In genomic region chr2:170209121-170209520, GRCm38 (mm10) we compare ENCODE assay signal across 9 mouse cellular contexts.
DNase-seq lines count a peak whose midpoint lies in the region.
"Had no signal": no experiment of that assay in that cellular context is flagged by ENCODE, and none has a peak within 500 bp of the region (broad histone marks: within the 10 kb centered on the region; RNA-seq: fewer than 3 reads in every experiment).

No protein-coding gene starts in this region.

- H3K27ac ChIP-seq in brown adipose tissue, adult 24 weeks (replicated peaks; ENCODE audit: low read depth, low read length): peak overlapping the region; percentile 72
- H3K27ac ChIP-seq: embryonic facial prominence, embryonic 12.5 days had no signal

- intact Hi-C loops in heart, postnatal 36 days (cut with DNase I): loop anchor here (2.0 to 5.0 kb wide), 2 partner anchors 24 to 77 kb away; no protein-coding TSS in a partner anchor

- H3K4me1 ChIP-seq in brown adipose tissue, adult 24 weeks (ENCODE audit: control insufficient read depth, insufficient read depth, insufficient read length, low read length): peaks cover 7% of the 10 kb centered on the region

- peak; percentile 90 for DNase-seq in 3134 (ENCODE audit: extremely low read depth, insufficient read length, low spot score)
- peak; percentile 85 to 88 for DNase-seq in heart, postnatal 36 days
- peak; percentile 85 to 92 for DNase-seq in lung, adult 18-20 months
- peak; percentile 84 for DNase-seq in yolk sac, embryonic 10.5 days (ENCODE audit: low spot score)
- no peak for DNase-seq in layer of hippocampus, postnatal 14 days (ENCODE audit: low spot score in 2 of 2)
- no peak for DNase-seq in cerebellum, adult 11 months
- no peak for DNase-seq in spleen, adult 12 weeks (ENCODE audit: low spot score)

- no peak overlapping the region for H3K4me3 ChIP-seq in brown adipose tissue, adult 24 weeks (ENCODE audit: insufficient read depth, low read depth, low read length)
- H3K4me3 ChIP-seq: embryonic facial prominence, embryonic 12.5 days had no signal

Comparison
In these comparisons a context has a peak if more than half of its experiments do, and no peak if none do; other contexts are left out.
1. DNase-seq: peak in 3134 (single experiment), heart, postnatal 36 days (2 of 2), lung, adult 18-20 months (2 of 2) and yolk sac, embryonic 10.5 days (single experiment); none in layer of hippocampus, postnatal 14 days (0 of 2), cerebellum, adult 11 months (single experiment) and spleen, adult 12 weeks (single experiment).